Mouse (Mus musculus) E14TG2a.4 (cell line): ENCODE measurements around the gene Itpk1.

Experiments
- CTCF ChIP-seq: conservative IDR thresholded peaks from 2 replicates; pipeline ENCODE4 v1.5.1; 2014; ENCODE audit warnings: low read length
- POU5F1 ChIP-seq: IDR thresholded peaks from 2 replicates; pipeline ENCODE4 v1.6.1; 2014; ENCODE audit warnings: low read length, borderline replicate concordance

GRCm38 (mm10) chr12:102582441-102582840 is 122.3 kb downstream of the Itpk1 start:
- no peak for TF ChIP-seq CTCF
- no peak for TF ChIP-seq POU5F1
